Mouse (Mus musculus) limb, embryonic 14.5 days (tissue): ENCODE measurements around the gene Gm20388. TPM values are rescaled to one million over a fixed set of nuclear protein-coding genes. Genes with fewer than 3 reads are reported as not detected.

ENCODE experiments used
- ATAC-seq: fragments of 200-750 bp; cut with Nextera tagmentation; 2 replicates; pipeline ENCODE4 v1.8.0; 2017; ENCODE audit warnings: low read depth, moderate number of reproducible peaks, moderate TSS enrichment; ENCODE audit not compliant: low FRiP score
- DNase-seq: peaks from one replicate; pipeline ENCODE4 v3.0.0-alpha.2; 2015; ENCODE audit warnings: low spot score
- H3K27ac ChIP-seq: fragments of 300-500 bp; sonication (generic); replicated peaks from 2 replicates; pipeline ENCODE4 v1.5.1; 2014; ENCODE audit warnings: low read depth, mild to moderate bottlenecking, low read length, moderate library complexity, mixed read lengths
- H3K27me3 ChIP-seq: fragments of 300-500 bp; sonication (generic); 2 replicates; pipeline ENCODE4 v1.6.1; 2014; ENCODE audit warnings: low read length, mixed read lengths; ENCODE audit not compliant: control insufficient read depth, insufficient read depth
- H3K36me3 ChIP-seq: fragments of 300-500 bp; sonication (generic); 2 replicates; pipeline ENCODE4 v1.6.1; 2014; ENCODE audit warnings: mild to moderate bottlenecking, low read length, moderate library complexity, mixed read lengths; ENCODE audit not compliant: control insufficient read depth, insufficient read depth
- H3K4me1 ChIP-seq: fragments of 300-500 bp; sonication (generic); 2 replicates; pipeline ENCODE4 v1.6.1; 2014; ENCODE audit warnings: antibody characterized with exemption, low read length, mixed read lengths; ENCODE audit not compliant: control insufficient read depth, insufficient read depth
- H3K4me2 ChIP-seq: fragments of 300-500 bp; sonication (generic); replicated peaks from 2 replicates; pipeline ENCODE4 v1.6.1; 2014; ENCODE audit warnings: low read depth, mild to moderate bottlenecking, low read length, moderate library complexity; ENCODE audit not compliant: severe bottlenecking
- H3K4me3 ChIP-seq: fragments of 300-500 bp; sonication (generic); replicated peaks from 2 replicates; pipeline ENCODE4 v1.5.1; 2014; ENCODE audit warnings: low read length
- H3K9ac ChIP-seq: fragments of 300-500 bp; sonication (generic); 2 replicates; pipeline ENCODE4 v1.6.1; 2014; ENCODE audit warnings: mild to moderate bottlenecking, low read depth, low read length, moderate library complexity; ENCODE audit not compliant: severe bottlenecking
- H3K9me3 ChIP-seq: fragments of 300-500 bp; sonication (generic); 2 replicates; pipeline ENCODE4 v1.6.1; 2016; ENCODE audit warnings: low read length; ENCODE audit not compliant: control insufficient read depth
- POLR2A ChIP-seq: fragments of 200-500 bp; IDR thresholded peaks from 2 replicates; pipeline ENCODE4 v1.8.0; 2012; ENCODE audit warnings: inconsistent platforms, mild to moderate bottlenecking, moderate library complexity, borderline replicate concordance; ENCODE audit not compliant: insufficient read depth, insufficient read length; ENCODE audit errors: extremely low read depth
- WGBS: fragments of 180-500 bp; shearing (Covaris S2); extraction: QIAGEN DNeasy Blood & Tissue Kit; methylation state at CpG from one replicate; pipeline ENCODE4 v1.1.7; 2014; 5-methylcytosine and 5-hydroxymethylcytosine counted together
- polyA plus RNA-seq, 2 experiments: library from polyadenylated mRNA; depleted of rRNA in 1 of 2; stranded (reverse) in 1 of 2; unstranded in 1 of 2; fragments of >200 nt; fragmentation: Nextera tagmentation in 1 of 2; extraction: Ambion mirVana in 1 of 2; gene quantifications; 2 replicates each; pipeline versions ENCODE4 v1.2.1 to v1.2.3; 2012 to 2014

Gene Gm20388
- polyA plus RNA-seq, 2 experiments, result 1.9 to 49.9 TPM

DNA sequence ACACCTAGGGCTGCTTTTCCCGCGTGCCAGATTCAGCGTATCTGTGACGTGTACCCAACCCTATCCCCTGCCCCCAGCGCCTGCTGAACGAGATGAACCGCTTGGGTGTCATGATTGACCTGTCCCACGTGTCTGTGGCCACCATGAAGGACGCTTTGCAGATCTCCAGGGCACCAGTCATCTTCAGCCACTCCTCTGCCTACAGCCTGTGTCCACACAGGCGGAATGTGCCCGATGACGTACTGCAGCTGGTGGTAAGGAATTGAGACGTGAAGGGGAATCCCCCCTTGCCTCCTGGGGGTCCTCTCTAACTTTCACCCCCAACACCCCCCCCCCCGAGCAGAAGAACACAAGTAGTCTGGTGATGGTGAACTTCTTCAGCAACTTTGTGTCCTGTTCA, 3289.2 kb downstream of the Gm20388 start:
- Histone ChIP-seq H3K27me3 (no peaks in the 10 kb centered on the region), H3K27ac (no peak overlapping the region), H3K4me3 (no peak overlapping the region), H3K4me1 (no peaks in the 10 kb centered on the region), H3K4me2 (no peak overlapping the region), H3K36me3 (peaks cover 1% of the 10 kb centered on the region; the same call in 1 of the 2 replicates), H3K9ac (no peak overlapping the region), H3K9me3 (no peaks in the 10 kb centered on the region)
- no peak for ATAC-seq
- 74% methylated on average over 14 of the region's 14 CpGs for WGBS
- no peak for DNase-seq
- TF ChIP-seq POLR2A, result no peak

GRCm38 (mm10) chr8:123202288-123202687, 3291.6 kb downstream of the Gm20388 start:
- Histone ChIP-seq H3K4me1 (no peaks in the 10 kb centered on the region), H3K4me3 (no peak overlapping the region), H3K36me3 (peaks cover 20% of the 10 kb centered on the region), H3K9ac (0 out of 2 replicates have a peak overlapping the region, but pooled peaks have one; percentile 16), H3K27ac (no peak overlapping the region), H3K27me3 (no peaks in the 10 kb centered on the region), H3K4me2 (no peak overlapping the region), H3K9me3 (no peaks in the 10 kb centered on the region)
- WGBS, result 18% methylated on average over 5 of the region's 5 CpGs
- ATAC-seq (peak; percentile 45), DNase-seq (peak; percentile 84)
- no peak for TF ChIP-seq POLR2A

DNA sequence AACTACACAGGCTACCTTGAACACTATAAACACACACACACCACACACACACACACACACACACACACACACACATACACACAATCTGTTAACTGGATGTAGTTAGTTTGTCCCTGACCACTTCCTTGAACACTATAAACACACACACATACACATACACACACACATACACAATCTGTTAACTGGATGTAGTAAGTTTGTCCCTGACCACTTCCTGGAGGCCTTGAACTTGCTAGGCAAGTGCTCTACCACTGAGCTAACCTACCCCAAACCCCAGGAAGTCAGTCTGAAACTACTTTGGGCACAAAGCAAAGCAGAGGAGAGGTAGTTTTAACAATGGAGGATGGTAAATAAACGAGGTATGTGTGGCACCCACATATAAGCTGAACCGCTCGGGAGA, 3292.9 kb downstream of the Gm20388 start:
- H3K4me1 ChIP-seq, result no peaks in the 10 kb centered on the region
- H3K9ac ChIP-seq, result no peak overlapping the region
- H3K27me3 ChIP-seq, result no peaks in the 10 kb centered on the region
- WGBS, result 85% methylated on average over 3 of the region's 3 CpGs
- DNase-seq, result no peak
- H3K4me3 ChIP-seq, result no peak overlapping the region
- no peak overlapping the region for H3K4me2 ChIP-seq
- peaks cover 33% of the 10 kb centered on the region for H3K36me3 ChIP-seq
- no peaks in the 10 kb centered on the region for H3K9me3 ChIP-seq
- no peak overlapping the region for H3K27ac ChIP-seq
- ATAC-seq, result no peak
- no peak for TF ChIP-seq POLR2A

DNA sequence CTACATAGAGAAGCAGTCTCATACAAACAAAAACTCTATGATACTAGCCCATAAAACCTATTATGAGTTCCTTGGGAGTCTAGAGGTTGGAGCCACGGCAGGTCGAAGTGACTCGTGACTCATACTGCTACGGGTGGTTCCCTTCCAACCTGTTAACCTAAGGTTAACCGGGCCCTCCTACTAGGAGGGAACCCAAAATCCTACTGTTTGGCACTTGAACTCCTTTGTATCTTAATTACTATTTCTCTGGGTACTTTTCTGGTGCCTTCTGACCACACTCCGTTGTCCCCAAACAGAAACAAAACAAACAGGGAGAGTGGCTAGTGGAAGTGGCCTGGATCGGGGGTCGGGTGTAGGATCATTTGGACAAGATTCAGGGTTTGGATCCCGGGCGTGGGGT, 3301.2 kb downstream of the Gm20388 start:
- no peaks in the 10 kb centered on the region for H3K9me3 ChIP-seq
- H3K4me3 ChIP-seq, result peak overlapping the region; percentile 68
- DNase-seq (no peak), ATAC-seq (no peak)
- H3K9ac ChIP-seq, result peak overlapping the region; percentile 86
- H3K4me2 ChIP-seq, result peak overlapping the region; percentile 87
- H3K36me3 ChIP-seq, result peaks cover 37% of the 10 kb centered on the region
- peaks cover 14% of the 10 kb centered on the region for H3K4me1 ChIP-seq
- H3K27ac ChIP-seq, result no peak overlapping the region
- WGBS, result 40% methylated on average over 10 of the region's 10 CpGs
- no peak for TF ChIP-seq POLR2A
- no peaks in the 10 kb centered on the region for H3K27me3 ChIP-seq

DNA sequence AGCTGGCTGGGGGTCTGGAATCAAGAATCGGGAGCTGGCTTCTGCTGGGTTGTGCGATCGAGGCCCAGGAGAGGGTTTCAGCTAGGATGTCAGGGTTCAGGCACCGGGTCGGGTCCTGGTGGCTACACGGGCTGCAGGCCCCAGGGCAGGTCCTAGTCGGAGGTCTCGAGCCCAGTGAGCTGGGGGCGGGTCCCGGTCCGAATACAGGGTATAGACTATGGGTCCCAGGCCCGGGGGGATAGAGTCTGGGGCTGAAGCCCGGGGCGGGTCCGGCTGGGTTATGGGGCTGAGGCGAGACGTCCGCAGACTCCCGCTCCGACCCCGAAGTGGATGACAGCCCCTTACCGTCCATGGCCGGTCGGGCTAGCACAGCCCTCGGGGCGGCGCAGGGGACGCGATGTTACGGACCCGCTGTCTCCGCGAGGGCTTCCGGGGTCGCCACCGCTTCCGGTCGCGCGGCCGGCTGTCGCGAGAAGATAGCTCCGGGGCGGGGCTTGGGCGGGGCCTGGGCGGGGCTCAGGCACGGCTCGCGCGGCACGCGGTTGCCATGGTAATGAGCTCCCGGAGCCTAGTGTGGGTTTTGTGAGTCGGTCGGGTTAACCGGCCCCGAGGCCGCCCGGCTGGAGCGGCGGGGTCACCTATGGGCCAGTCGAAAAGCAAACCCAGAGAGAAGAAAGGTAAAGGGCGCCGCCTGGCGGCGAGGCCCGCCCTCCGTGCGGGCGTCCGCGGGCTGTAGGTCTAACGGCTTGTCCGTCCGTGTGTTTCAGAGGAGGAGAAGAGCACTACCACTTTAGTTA, 3301.9 kb downstream of the Gm20388 start, which contains the start of the genes Chmp1a and Spata33:
TSS of gene Chmp1a (minus strand) at position 443 of the 797 bp plus-strand sequence.
TSS of gene Spata33 (plus strand) at position 512 of the 797 bp plus-strand sequence.
- Histone ChIP-seq H3K4me3 (peak within 1 kb of the TSS; percentile 68), H3K9me3 (no peaks in the 10 kb centered on the region), H3K27me3 (no peaks in the 10 kb centered on the region), H3K36me3 (peaks cover 30% of the 10 kb centered on the region), H3K4me2 (peak within 1 kb of the TSS; percentile 87), H3K4me1 (peaks cover 14% of the 10 kb centered on the region), H3K9ac (peak within 1 kb of the TSS; percentile 86), H3K27ac (no peak within 1 kb of the TSS)
- peak; percentile 61; the same call in 1 of the 2 replicates for TF ChIP-seq POLR2A
- ATAC-seq (peak; percentile 95), DNase-seq (peak; percentile 90)
- WGBS, result under 1% methylated on average over 65 of the region's 76 CpGs
